Mouse (Mus musculus): ENCODE results near the gene Glcci1.

GRCm38 (mm10) chr6:8469918-8470317, 39.5 kb upstream of the Glcci1 start:
- TF ChIP-seq POLR2A (IDR thresholded peaks at IDR 0.05; ENCODE audit: control insufficient read depth, low read depth, low read length) = no peak
- TF ChIP-seq CTCF (IDR thresholded peaks at IDR 0.05; ENCODE audit: control insufficient read depth, insufficient read depth, insufficient replicate concordance, low read depth, low read length) = no peak

Data from testis, adult 2 months (tissue).